Mouse (Mus musculus): Measurements from ENCODE around the gene Mrps25. TPM values are rescaled to one million over a fixed set of nuclear protein-coding genes. Genes with fewer than 3 reads are reported as not detected.

Mrps25 gene
- polyA plus RNA-seq, 1 experiment from 2014 or later: 30.9 TPM

GRCm38 (mm10) chr6:92214773-92215449 lies 31.1 kb upstream of the Mrps25 start, which contains the start of gene Rbsn:
Rbsn (minus strand) TSS chr6:92214925.
- 9% methylated on average over 35 of the region's 35 CpGs for WGBS (ENCODE audit: insufficient replicate concordance)
- Histone ChIP-seq H3K4me2 (ENCODE audit: low read depth, low read length) (peak within 1 kb of the TSS; percentile 97), H3K9me3 (replicated peaks; ENCODE audit: control insufficient read depth, low read length) (no peaks in the 10 kb centered on the region), H3K9ac (ENCODE audit: low read depth, low read length) (peak within 1 kb of the TSS; percentile 92), H3K27me3 (ENCODE audit: control insufficient read depth, insufficient read depth, low read depth, low read length) (no peaks in the 10 kb centered on the region), H3K4me3 (ENCODE audit: low read depth, low read length) (peak within 1 kb of the TSS; percentile 94), H3K4me1 (ENCODE audit: control insufficient read depth, low read depth, low read length) (peaks cover 11% of the 10 kb centered on the region), H3K27ac (ENCODE audit: low read length) (peak within 1 kb of the TSS; percentile 80), H3K36me3 (ENCODE audit: control insufficient read depth, insufficient read depth) (no peaks in the 10 kb centered on the region)
- ATAC-seq (ENCODE audit: low read depth): peak; percentile 95

- Histone ChIP-seq H3K4me3 (ENCODE audit: low read depth, low read length) (peak overlapping the region; percentile 94), H3K9me3 (replicated peaks; ENCODE audit: control insufficient read depth, low read length) (no peaks in the 10 kb centered on the region), H3K27ac (ENCODE audit: low read length) (peak overlapping the region; percentile 80), H3K4me2 (ENCODE audit: low read depth, low read length) (peak overlapping the region; percentile 97), H3K4me1 (ENCODE audit: control insufficient read depth, low read depth, low read length) (peaks cover 11% of the 10 kb centered on the region), H3K27me3 (ENCODE audit: control insufficient read depth, insufficient read depth, low read depth, low read length) (no peaks in the 10 kb centered on the region), H3K9ac (ENCODE audit: low read depth, low read length) (peak overlapping the region; percentile 92), H3K36me3 (ENCODE audit: control insufficient read depth, insufficient read depth) (no peaks in the 10 kb centered on the region)
- ATAC-seq (ENCODE audit: low read depth): peak; percentile 61; the same call in 1 of the 2 replicates
- WGBS (ENCODE audit: insufficient replicate concordance): under 1% methylated on average over 48 of the region's 48 CpGs
These were observed 30.4 kb upstream of the Mrps25 start for GRCm38 (mm10) chr6:92214055-92214772.

GRCm38 (mm10) chr6:92199414-92199813 lies 15.6 kb upstream of the Mrps25 start:
- Histone ChIP-seq H3K9ac (ENCODE audit: low read depth, low read length) (no peak overlapping the region), H3K36me3 (ENCODE audit: control insufficient read depth, insufficient read depth) (peaks cover 27% of the 10 kb centered on the region), H3K4me2 (ENCODE audit: low read depth, low read length) (no peak overlapping the region), H3K27me3 (ENCODE audit: control insufficient read depth, insufficient read depth, low read depth, low read length) (no peaks in the 10 kb centered on the region), H3K27ac (ENCODE audit: low read length) (no peak overlapping the region), H3K4me1 (ENCODE audit: control insufficient read depth, low read depth, low read length) (no peaks in the 10 kb centered on the region; the same call in 1 of the 2 replicates), H3K4me3 (ENCODE audit: low read depth, low read length) (no peak overlapping the region), H3K9me3 (replicated peaks; ENCODE audit: control insufficient read depth, low read length) (no peaks in the 10 kb centered on the region)
- no peak for ATAC-seq (ENCODE audit: low read depth)
- 86% methylated on average over 8 of the region's 8 CpGs for WGBS (ENCODE audit: insufficient replicate concordance)

GRCm38 (mm10) chr6:92184178-92184577 lies 345 bp upstream of the Mrps25 start:
- H3K27ac ChIP-seq (ENCODE audit: low read length): no peak overlapping the region
- H3K36me3 ChIP-seq (ENCODE audit: control insufficient read depth, insufficient read depth): peaks cover 3% of the 10 kb centered on the region
- peak overlapping the region; percentile 83 for H3K9ac ChIP-seq (ENCODE audit: low read depth, low read length)

GRCm38 (mm10) chr6:92176450-92176849 lies 7.4 kb downstream of the Mrps25 start:
- Histone ChIP-seq H3K4me2 (ENCODE audit: low read depth, low read length) (no peak overlapping the region), H3K27ac (ENCODE audit: low read length) (no peak overlapping the region), H3K36me3 (ENCODE audit: control insufficient read depth, insufficient read depth) (peaks cover 34% of the 10 kb centered on the region), H3K27me3 (ENCODE audit: control insufficient read depth, insufficient read depth, low read depth, low read length) (no peaks in the 10 kb centered on the region), H3K4me1 (ENCODE audit: control insufficient read depth, low read depth, low read length) (no peaks in the 10 kb centered on the region), H3K9me3 (replicated peaks; ENCODE audit: control insufficient read depth, low read length) (no peaks in the 10 kb centered on the region), H3K9ac (ENCODE audit: low read depth, low read length) (no peak overlapping the region), H3K4me3 (ENCODE audit: low read depth, low read length) (no peak overlapping the region)
- 82% methylated on average over 1 of the region's 1 CpGs for WGBS (ENCODE audit: insufficient replicate concordance)
- no peak for ATAC-seq (ENCODE audit: low read depth)

More at GRCm38 (mm10) chr6:92184178-92184577, 345 bp upstream of the Mrps25 start:
- H3K9me3 ChIP-seq (replicated peaks; ENCODE audit: control insufficient read depth, low read length): no peaks in the 10 kb centered on the region
- peaks cover 11% of the 10 kb centered on the region for H3K4me1 ChIP-seq (ENCODE audit: control insufficient read depth, low read depth, low read length)
- peak; percentile 60 for ATAC-seq (ENCODE audit: low read depth)
- WGBS (ENCODE audit: insufficient replicate concordance): 2% methylated on average over 10 of the region's 10 CpGs
- H3K27me3 ChIP-seq (ENCODE audit: control insufficient read depth, insufficient read depth, low read depth, low read length): no peaks in the 10 kb centered on the region
- peak overlapping the region; percentile 81 for H3K4me3 ChIP-seq (ENCODE audit: low read depth, low read length)
- H3K4me2 ChIP-seq (ENCODE audit: low read depth, low read length): peak overlapping the region; percentile 73

- H3K9me3 ChIP-seq (replicated peaks; ENCODE audit: control insufficient read depth, low read length): no peaks in the 10 kb centered on the region
- 76% methylated on average over 1 of the region's 1 CpGs for WGBS (ENCODE audit: insufficient replicate concordance)
- no peak for ATAC-seq (ENCODE audit: low read depth)
These were observed 21.1 kb downstream of the Mrps25 start for GRCm38 (mm10) chr6:92162724-92163123.

GRCm38 (mm10) chr6:92158801-92159200 lies 25.0 kb downstream of the Mrps25 start:
- Histone ChIP-seq H3K27ac (ENCODE audit: low read length) (no peak overlapping the region), H3K4me1 (ENCODE audit: control insufficient read depth, low read depth, low read length) (no peaks in the 10 kb centered on the region), H3K4me3 (ENCODE audit: low read depth, low read length) (no peak overlapping the region), H3K4me2 (ENCODE audit: low read depth, low read length) (no peak overlapping the region), H3K27me3 (ENCODE audit: control insufficient read depth, insufficient read depth, low read depth, low read length) (no peaks in the 10 kb centered on the region), H3K9me3 (replicated peaks; ENCODE audit: control insufficient read depth, low read length) (no peaks in the 10 kb centered on the region), H3K9ac (ENCODE audit: low read depth, low read length) (no peak overlapping the region), H3K36me3 (ENCODE audit: control insufficient read depth, insufficient read depth) (peaks cover 54% of the 10 kb centered on the region)
- no peak for ATAC-seq (ENCODE audit: low read depth)
- WGBS (ENCODE audit: insufficient replicate concordance): 82% methylated on average over 3 of the region's 3 CpGs

More at GRCm38 (mm10) chr6:92162724-92163123, 21.1 kb downstream of the Mrps25 start:
- no peak overlapping the region for H3K4me2 ChIP-seq (ENCODE audit: low read depth, low read length)
- no peak overlapping the region for H3K4me3 ChIP-seq (ENCODE audit: low read depth, low read length)
- peaks cover 44% of the 10 kb centered on the region for H3K36me3 ChIP-seq (ENCODE audit: control insufficient read depth, insufficient read depth)
- H3K4me1 ChIP-seq (ENCODE audit: control insufficient read depth, low read depth, low read length): no peaks in the 10 kb centered on the region
- no peak overlapping the region for H3K27ac ChIP-seq (ENCODE audit: low read length)
- H3K27me3 ChIP-seq (ENCODE audit: control insufficient read depth, insufficient read depth, low read depth, low read length): no peaks in the 10 kb centered on the region
- no peak overlapping the region for H3K9ac ChIP-seq (ENCODE audit: low read depth, low read length)

DNA sequence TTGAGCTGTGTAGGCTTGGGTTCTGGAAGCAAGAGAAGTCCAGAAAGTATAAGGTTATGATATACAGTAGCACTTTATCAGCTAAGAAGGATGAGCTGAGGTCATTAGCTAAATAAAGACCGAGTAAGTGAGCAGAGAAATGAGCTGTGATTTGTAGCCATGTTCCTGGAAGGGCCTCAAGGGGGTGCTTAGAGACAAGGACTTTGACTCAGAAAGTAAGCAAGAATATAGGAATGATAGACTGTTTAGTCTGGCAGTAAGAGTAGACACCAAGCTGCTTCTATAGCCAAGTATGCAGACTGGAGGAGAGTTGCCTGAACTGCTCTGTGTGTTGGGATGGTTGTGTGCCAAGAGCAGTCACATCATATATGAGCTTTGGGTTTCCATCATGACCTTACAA lies 30.1 kb downstream of the Mrps25 start:
- no peaks in the 10 kb centered on the region for H3K9me3 ChIP-seq (replicated peaks; ENCODE audit: control insufficient read depth, low read length)
- H3K27ac ChIP-seq (ENCODE audit: low read length): no peak overlapping the region
- H3K4me2 ChIP-seq (ENCODE audit: low read depth, low read length): no peak overlapping the region
- H3K36me3 ChIP-seq (ENCODE audit: control insufficient read depth, insufficient read depth): peaks cover 34% of the 10 kb centered on the region
- no peaks in the 10 kb centered on the region for H3K4me1 ChIP-seq (ENCODE audit: control insufficient read depth, low read depth, low read length)
- H3K27me3 ChIP-seq (ENCODE audit: control insufficient read depth, insufficient read depth, low read depth, low read length): no peaks in the 10 kb centered on the region
- ATAC-seq (ENCODE audit: low read depth): no peak
- 86% methylated on average over 1 of the region's 1 CpGs for WGBS (ENCODE audit: insufficient replicate concordance)
- H3K4me3 ChIP-seq (ENCODE audit: low read depth, low read length): no peak overlapping the region
- H3K9ac ChIP-seq (ENCODE audit: low read depth, low read length): no peak overlapping the region

DNA sequence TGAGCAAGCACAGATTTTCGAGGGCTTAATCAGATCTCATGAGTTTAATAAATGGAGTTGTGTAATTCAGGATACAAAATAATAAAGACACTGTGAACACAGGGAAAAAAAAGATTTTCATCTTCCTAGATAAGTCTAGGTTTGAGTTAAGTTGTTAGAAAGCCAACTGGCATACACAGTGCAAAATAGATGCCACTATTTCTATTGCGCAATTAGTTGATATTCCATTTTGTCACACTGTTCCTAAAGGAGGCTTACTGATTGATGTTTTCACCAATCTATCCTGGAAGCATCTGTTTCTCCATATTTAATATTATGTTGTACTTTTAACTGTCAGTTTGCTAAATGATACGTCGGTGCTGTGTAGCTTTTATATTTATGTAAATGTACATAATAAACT lies 38.0 kb downstream of the Mrps25 start:
- H3K4me2 ChIP-seq (ENCODE audit: low read depth, low read length): no peak overlapping the region
- H3K4me1 ChIP-seq (ENCODE audit: control insufficient read depth, low read depth, low read length): no peaks in the 10 kb centered on the region
- no peaks in the 10 kb centered on the region for H3K9me3 ChIP-seq (replicated peaks; ENCODE audit: control insufficient read depth, low read length)
- peaks cover 13% of the 10 kb centered on the region for H3K36me3 ChIP-seq (ENCODE audit: control insufficient read depth, insufficient read depth)
- H3K9ac ChIP-seq (ENCODE audit: low read depth, low read length): no peak overlapping the region
- H3K27me3 ChIP-seq (ENCODE audit: control insufficient read depth, insufficient read depth, low read depth, low read length): no peaks in the 10 kb centered on the region
- ATAC-seq (ENCODE audit: low read depth): no peak
- no peak overlapping the region for H3K27ac ChIP-seq (ENCODE audit: low read length)
- WGBS (ENCODE audit: insufficient replicate concordance): 85% methylated on average over 4 of the region's 4 CpGs
- no peak overlapping the region for H3K4me3 ChIP-seq (ENCODE audit: low read depth, low read length)
